ENCODE assay signal across 9 mouse cellular contexts in the genomic region with DNA sequence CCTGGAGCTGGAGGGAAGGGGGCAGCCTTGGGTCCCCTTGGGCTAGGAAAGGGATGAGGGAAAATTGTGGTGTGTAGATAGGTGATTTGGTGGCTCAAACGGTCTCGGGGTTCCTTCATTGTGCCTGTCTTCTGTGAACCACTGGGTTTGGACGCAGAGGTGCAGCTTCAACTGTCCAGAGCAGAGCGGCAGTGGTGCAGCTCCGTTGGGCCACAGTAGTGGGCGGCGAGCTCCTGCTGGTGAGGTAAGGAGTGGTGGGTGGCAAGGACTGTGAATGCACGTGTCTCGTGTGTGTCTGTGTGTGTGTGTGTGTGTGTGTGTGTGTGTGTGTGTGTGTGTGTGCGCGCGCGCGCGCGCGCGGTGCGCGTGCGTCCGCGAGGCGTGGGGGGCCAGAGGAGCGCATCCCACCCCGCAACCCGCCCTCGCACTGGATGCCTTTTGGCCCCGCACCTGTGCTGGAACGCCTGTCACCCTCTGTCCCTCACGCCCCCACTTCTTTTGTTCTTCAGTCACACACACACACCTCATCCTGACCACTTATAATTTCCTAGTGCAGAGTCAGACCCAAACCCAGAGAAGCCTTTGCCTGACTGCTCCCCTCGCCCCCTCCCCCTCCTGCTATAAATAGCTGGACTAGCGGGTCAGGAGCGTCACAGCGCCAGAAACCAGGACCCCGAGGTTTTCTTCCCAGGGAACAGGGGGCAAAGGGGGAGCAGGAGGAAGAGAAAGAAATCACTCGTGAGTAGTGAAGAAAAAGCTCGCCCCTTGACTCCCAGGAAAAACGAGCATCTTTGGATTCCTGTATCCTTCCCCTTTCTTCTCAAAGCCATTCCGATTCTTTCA. TPM values are rescaled to one million over a fixed set of nuclear protein-coding genes. Genes with fewer than 3 reads are reported as not detected.
DNase-seq lines count a peak whose midpoint lies in the region; ATAC-seq and TF ChIP-seq lines count a peak whose summit lies in the region.
"Had no signal": no experiment of that assay in that cellular context is flagged by ENCODE, and none has a peak within 500 bp of the region (broad histone marks: within the 10 kb centered on the region; RNA-seq: fewer than 3 reads in every experiment).

No protein-coding gene starts in this region.

- H3K27ac ChIP-seq in heart, embryonic 13.5 days (replicated peaks): peak overlapping the region; percentile 42; the same call in 1 of the 2 replicates
- H3K27ac ChIP-seq in cerebellum, adult 2 months (ENCODE audit: insufficient read depth, low read length): peak overlapping the region; percentile 99
- H3K27ac ChIP-seq in midbrain, embryonic 14.5 days (replicated peaks; ENCODE audit: low read depth, low read length): peak overlapping the region; percentile 92

- DNase-seq in heart, postnatal 25 days (ENCODE audit: low spot score): no peak
- peak; percentile 80 to 84 for DNase-seq in cerebellum, adult 2 months
- peak; percentile 45 for DNase-seq in forelimb bud, embryonic 11.5 days (ENCODE audit: low read depth, low spot score)
- DNase-seq in layer of hippocampus, adult 9-11 months: peak; percentile 62
- peak; percentile 84 for DNase-seq in midbrain, embryonic 14.5 days
- DNase-seq in c-Kit-positive CD71-positive TER-119-positive erythroid progenitor cells, embryonic 14.5 days (ENCODE audit: low spot score): no peak
- DNase-seq in testis, postnatal 14 days (ENCODE audit: low spot score): no peak

- peaks cover 9% of the 10 kb centered on the region for H3K4me1 ChIP-seq in heart, embryonic 13.5 days
- H3K4me1 ChIP-seq in cerebellum, adult 2 months (ENCODE audit: control insufficient read depth, insufficient read depth, low read length): peaks cover 7% of the 10 kb centered on the region
- H3K4me1 ChIP-seq in midbrain, embryonic 14.5 days (ENCODE audit: control insufficient read depth, insufficient read depth, low read length): peaks cover 17% of the 10 kb centered on the region

- ATAC-seq in heart, embryonic 13.5 days (ENCODE audit: extremely low read depth, insufficient number of reproducible peaks, low FRiP score, low TSS enrichment): peak; percentile 38; the same call in 1 of the 2 replicates
- ATAC-seq in midbrain, embryonic 14.5 days (ENCODE audit: low FRiP score, low TSS enrichment): peak; percentile 75

- no peak for TF ChIP-seq CTCF in cerebellum, adult 2 months (IDR thresholded peaks at IDR 0.05; ENCODE audit: borderline replicate concordance, insufficient read depth, low read depth, low read length)

- no peak; the same call in none of the 2 replicates for TF ChIP-seq POLR2A in cerebellum, adult 2 months (IDR thresholded peaks at IDR 0.05; ENCODE audit: borderline replicate concordance, insufficient read depth, low read length)

- H3K9me3 ChIP-seq in heart, embryonic 13.5 days: no peaks in the 10 kb centered on the region
- no peaks in the 10 kb centered on the region for H3K9me3 ChIP-seq in midbrain, embryonic 14.5 days (ENCODE audit: control insufficient read depth, low read length)

- H3K36me3 ChIP-seq in heart, embryonic 13.5 days: no peaks in the 10 kb centered on the region
- no peaks in the 10 kb centered on the region for H3K36me3 ChIP-seq in midbrain, embryonic 14.5 days (ENCODE audit: control insufficient read depth, insufficient read depth, low read length)

- peak overlapping the region; percentile 86 for H3K4me2 ChIP-seq in heart, embryonic 13.5 days
- peak overlapping the region; percentile 67 for H3K4me2 ChIP-seq in midbrain, embryonic 14.5 days (ENCODE audit: low read length)

- H3K27me3 ChIP-seq in heart, embryonic 13.5 days (replicated peaks): peaks cover 19% of the 10 kb centered on the region
- no peaks in the 10 kb centered on the region for H3K27me3 ChIP-seq in cerebellum, adult 2 months (ENCODE audit: control insufficient read depth, insufficient read depth, low read length)
- H3K27me3 ChIP-seq in midbrain, embryonic 14.5 days (ENCODE audit: control insufficient read depth, insufficient read depth, low read length): no peaks in the 10 kb centered on the region

- peak overlapping the region; percentile 59 for H3K4me3 ChIP-seq in heart, embryonic 13.5 days
- peak overlapping the region; percentile 97 for H3K4me3 ChIP-seq in cerebellum, adult 2 months (replicated peaks; ENCODE audit: insufficient read depth, low read depth, low read length)
- H3K4me3 ChIP-seq in midbrain, embryonic 14.5 days (replicated peaks; ENCODE audit: low read depth, low read length): peak overlapping the region; percentile 63

- H3K9ac ChIP-seq in heart, embryonic 13.5 days: peak overlapping the region; percentile 81
- peak overlapping the region; percentile 73 for H3K9ac ChIP-seq in midbrain, embryonic 14.5 days (replicated peaks; ENCODE audit: low read length)

- under 1% methylated on average over 19 of the region's 40 CpGs for WGBS in heart, embryonic 13.5 days
- under 1% methylated on average over 33 of the region's 40 CpGs for WGBS in cerebellum, adult 2 months
- under 1% methylated on average over 25 of the region's 40 CpGs for WGBS in midbrain, embryonic 14.5 days

- intact Hi-C loops in heart, postnatal 25 days (cut with DNase I): loop anchor here (10.0 kb wide), 1 partner anchor 365 kb away; no protein-coding TSS in a partner anchor

RNA-seq across cellular contexts. Expression of a gene that starts 0.5 kb away (rescaled TPM):
- 0.95 and 1.1 TPM in 2 replicates for polyA plus RNA-seq in heart, embryonic 13.5 days (2015; fragmentation: Nextera tagmentation; extraction: Ambion mirVana)
- 1 to 10 TPM in 1 of 2 experiments, under 1 TPM in 1; 0.89 to 1.6 TPM for total RNA-seq in heart, postnatal 25 days (2021)
- 58.7 and 71.3 TPM in 2 replicates for polyA plus RNA-seq in cerebellum, adult 2 months (2012; rRNA removed)
- polyA plus RNA-seq in midbrain, embryonic 14.5 days (2014; fragmentation: Nextera tagmentation; extraction: Ambion mirVana): 40.7 and 50.5 TPM in 2 replicates
- total RNA-seq: MEL had no signal

Comparison
In these comparisons a context has a peak if more than half of its experiments do, and no peak if none do; other contexts are left out.
1. H3K27ac ChIP-seq: peak in every context shown above with its lines; median percentile 99 in cerebellum, adult 2 months; 92 in midbrain, embryonic 14.5 days; 42 in heart, embryonic 13.5 days.
2. DNase-seq: peak in cerebellum, adult 2 months (2 of 2), forelimb bud, embryonic 11.5 days (single experiment), layer of hippocampus, adult 9-11 months (single experiment) and midbrain, embryonic 14.5 days (single experiment); none in heart, postnatal 25 days (single experiment), c-Kit-positive CD71-positive TER-119-positive erythroid progenitor cells, embryonic 14.5 days (single experiment) and testis, postnatal 14 days (single experiment).
3. RNA of a gene that starts 0.5 kb away (polyA plus RNA-seq): 58.7 to 71.3 TPM in cerebellum, adult 2 months and 40.7 to 50.5 TPM in midbrain, embryonic 14.5 days; 0.95 to 1.1 TPM in heart, embryonic 13.5 days; every median in the first group is over 10 times any median in the second.
4. Peak in every context shown above with its lines, with median percentiles within 50 percentile points of each other: H3K4me3 ChIP-seq.